Mouse (Mus musculus): Measurements from ENCODE around the gene Cacng7. TPM values are rescaled to one million over a fixed set of nuclear protein-coding genes. Genes with fewer than 3 reads are reported as not detected.

The Cacng7 gene
- 0.45 TPM for polyA plus RNA-seq (2014; fragmentation: Illumina TruSeq; extraction: RNeasy Lipid Tissue Mini Kit (QIAGEN cat#74804); ENCODE audit: low replicate concordance)

GRCm38 (mm10) chr7:3332619-3333521 lies at the start of gene Cacng7:
TSS of gene Cacng7 (plus strand) at chr7:3332955.

DNA sequence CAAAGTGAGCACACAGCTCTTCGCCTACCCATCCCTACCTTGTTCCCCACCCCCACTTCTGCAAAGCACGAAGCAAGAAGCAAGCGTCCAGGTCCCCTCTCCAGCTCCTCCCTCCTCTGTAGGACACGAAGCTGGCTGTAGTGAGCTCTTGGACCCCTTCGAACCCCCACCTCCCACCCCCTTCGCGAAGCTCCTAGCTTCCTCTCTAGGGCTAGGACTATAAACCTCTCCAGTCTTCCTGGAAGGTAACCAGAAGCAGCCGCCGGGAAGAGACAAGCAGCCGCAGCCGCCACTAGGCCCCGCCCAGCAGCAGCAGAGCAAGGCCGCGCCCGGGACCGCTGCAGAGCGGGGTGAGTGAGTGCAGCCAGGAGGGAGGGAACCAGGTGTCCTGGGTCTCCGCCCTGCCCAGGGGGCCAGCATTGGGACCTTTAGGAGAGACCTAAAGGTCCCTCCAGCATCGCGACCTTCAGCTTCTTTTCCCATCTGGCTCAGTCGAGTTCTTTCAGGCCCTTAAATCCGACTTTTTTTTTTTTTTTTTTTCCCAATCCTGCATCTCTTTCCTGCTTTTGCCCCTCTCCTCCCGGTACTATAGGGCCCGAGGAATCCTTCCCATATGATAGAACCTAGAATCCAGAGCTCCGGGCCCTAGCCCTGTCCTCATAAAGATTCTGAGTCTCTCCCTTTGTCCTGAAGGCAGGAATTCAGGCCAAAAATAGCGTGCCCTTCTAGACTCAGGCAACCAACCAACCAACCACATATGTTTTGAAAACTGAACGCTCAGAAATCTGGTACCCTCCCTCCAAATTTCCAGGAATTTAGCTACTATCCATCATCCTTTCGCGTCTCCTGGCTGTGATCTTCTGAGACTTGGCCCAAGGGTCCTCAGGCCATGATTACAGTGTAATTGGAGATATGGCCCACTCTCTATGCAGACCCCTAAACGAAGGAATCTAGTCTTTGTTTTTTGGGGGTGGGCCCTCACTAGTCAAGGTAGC lies 43.5 kb upstream of the Cacng7 start, which contains the start of the genes Myadm and Prkcg:
TSS of gene Myadm (plus strand) at position 105 of the 995 bp plus-strand sequence.
TSS of gene Prkcg (plus strand) at position 204 of the 995 bp plus-strand sequence.

GRCm38 (mm10) chr7:3390413-3391080 lies 57.8 kb downstream of the Cacng7 start, which contains the start of gene Cacng8:
TSS of gene Cacng8 (plus strand) at chr7:3390683.

Other genes with a start within 250 kb of the Cacng7 start
- gene AU018091, start 163.8 kb upstream of the Cacng7 start, polyA plus RNA-seq (2014; fragmentation: Illumina TruSeq; extraction: RNeasy Lipid Tissue Mini Kit (QIAGEN cat#74804); ENCODE audit: low replicate concordance): not detected
- gene Nlrp12, start 83.2 kb upstream of the Cacng7 start, polyA plus RNA-seq (2014; fragmentation: Illumina TruSeq; extraction: RNeasy Lipid Tissue Mini Kit (QIAGEN cat#74804); ENCODE audit: low replicate concordance): 0.04 TPM
- gene Myadm, start 43.9 kb upstream of the Cacng7 start, polyA plus RNA-seq (2014; fragmentation: Illumina TruSeq; extraction: RNeasy Lipid Tissue Mini Kit (QIAGEN cat#74804); ENCODE audit: low replicate concordance): 53.6 TPM
- gene Prkcg, start 43.8 kb upstream of the Cacng7 start, polyA plus RNA-seq (2014; fragmentation: Illumina TruSeq; extraction: RNeasy Lipid Tissue Mini Kit (QIAGEN cat#74804); ENCODE audit: low replicate concordance): not detected
- gene Cacng8, start 57.7 kb downstream of the Cacng7 start, polyA plus RNA-seq (2014; fragmentation: Illumina TruSeq; extraction: RNeasy Lipid Tissue Mini Kit (QIAGEN cat#74804); ENCODE audit: low replicate concordance): not detected
- gene Cacng6, start 91.2 kb downstream of the Cacng7 start, polyA plus RNA-seq (2014; fragmentation: Illumina TruSeq; extraction: RNeasy Lipid Tissue Mini Kit (QIAGEN cat#74804); ENCODE audit: low replicate concordance): not detected
- gene Tarm1, start 169.7 kb downstream of the Cacng7 start, polyA plus RNA-seq (2014; fragmentation: Illumina TruSeq; extraction: RNeasy Lipid Tissue Mini Kit (QIAGEN cat#74804); ENCODE audit: low replicate concordance): not detected